Mouse (Mus musculus) intestine, postnatal 0 days (tissue): ENCODE results near the gene Map4k1. TPM values are rescaled to one million over a fixed set of nuclear protein-coding genes. Genes with fewer than 3 reads are reported as not detected.

Experiments used
- ATAC-seq: fragments of 200-750 bp; cut with Nextera tagmentation; 2 replicates; pipeline ENCODE4 v1.8.0; 2017; ENCODE audit warnings: mild to moderate bottlenecking, moderate TSS enrichment, moderate library complexity
- H3K27ac ChIP-seq: fragments of 300-500 bp; sonication (generic); 2 replicates; pipeline ENCODE4 v1.5.1; 2014; ENCODE audit warnings: mild to moderate bottlenecking, low read depth, low read length, moderate library complexity
- H3K27me3 ChIP-seq: fragments of 300-500 bp; sonication (generic); replicated peaks from 2 replicates; pipeline ENCODE4 v1.6.1; 2014; ENCODE audit warnings: low read length, mixed read lengths; ENCODE audit not compliant: control insufficient read depth, insufficient read depth
- H3K36me3 ChIP-seq: fragments of 300-500 bp; sonication (generic); 2 replicates; pipeline ENCODE4 v1.6.1; 2014; ENCODE audit warnings: mild to moderate bottlenecking, moderate library complexity; ENCODE audit not compliant: control insufficient read depth, insufficient read depth
- H3K4me1 ChIP-seq: fragments of 300-500 bp; sonication (generic); replicated peaks from 2 replicates; pipeline ENCODE4 v1.6.1; 2014; ENCODE audit warnings: antibody characterized with exemption, low read length, mixed read lengths; ENCODE audit not compliant: control insufficient read depth, insufficient read depth
- H3K4me2 ChIP-seq: fragments of 300-500 bp; sonication (generic); replicated peaks from 2 replicates; pipeline ENCODE4 v1.6.1; 2014; ENCODE audit warnings: low read depth, mild to moderate bottlenecking, moderate library complexity
- H3K4me3 ChIP-seq: fragments of 300-500 bp; sonication (generic); 2 replicates; pipeline ENCODE4 v1.5.1; 2014; ENCODE audit warnings: low read depth, low read length
- H3K9ac ChIP-seq: fragments of 300-500 bp; sonication (generic); 2 replicates; pipeline ENCODE4 v1.6.1; 2014; ENCODE audit warnings: mild to moderate bottlenecking, low read depth, low read length
- H3K9me3 ChIP-seq: fragments of 300-500 bp; sonication (generic); 2 replicates; pipeline ENCODE4 v1.6.1; 2016; ENCODE audit warnings: mixed run types; ENCODE audit not compliant: control insufficient read depth
- CTCF ChIP-seq: sonication (generic); IDR thresholded peaks from 2 replicates; pipeline ENCODE4 v1.5.1; 2016; ENCODE audit warnings: low read depth, mild to moderate bottlenecking, control low read depth, antibody characterized with exemption, moderate library complexity
- WGBS: fragments of 180-500 bp; shearing (Covaris S2); extraction: QIAGEN DNeasy Blood & Tissue Kit; methylation state at CpG from one replicate; pipeline ENCODE4 v1.1.7; 2014; 5-methylcytosine and 5-hydroxymethylcytosine counted together
- polyA plus RNA-seq: library from polyadenylated mRNA; unstranded; fragments of >200 nt; fragmentation: Nextera tagmentation; extraction: Ambion mirVana; gene quantifications from 2 replicates; pipeline ENCODE4 v1.2.1, GENCODE M21; 2015

Gene Map4k1
- polyA plus RNA-seq, 1 experiment from 2014 or later, result 1.6 TPM

DNA sequence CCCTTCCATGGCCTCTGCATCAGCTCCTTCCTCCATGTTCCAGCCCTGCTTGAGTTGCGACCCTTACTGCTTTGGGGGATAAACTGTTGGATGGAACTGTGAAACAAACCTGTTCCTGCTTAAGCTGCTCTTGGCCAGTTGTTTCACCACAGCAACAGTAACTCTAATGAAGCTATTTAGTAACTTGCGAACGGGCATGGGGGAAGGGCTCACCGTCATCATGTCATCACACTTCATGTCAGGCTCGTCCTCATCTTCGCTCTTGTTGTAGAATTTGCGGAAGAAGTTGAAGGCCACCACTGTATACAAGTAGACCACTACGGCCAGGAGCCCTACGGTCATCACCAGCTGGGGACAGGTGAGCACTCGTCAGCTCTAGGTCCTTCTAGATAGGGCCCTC, 26.3 kb downstream of the Map4k1 start:
- no peak overlapping the region for H3K27ac ChIP-seq
- no peaks in the 10 kb centered on the region for H3K9me3 ChIP-seq
- WGBS, result 95% methylated on average over 10 of the region's 10 CpGs
- H3K4me2 ChIP-seq, result no peak overlapping the region
- H3K4me1 ChIP-seq, result no peaks in the 10 kb centered on the region
- no peak overlapping the region for H3K4me3 ChIP-seq
- H3K9ac ChIP-seq, result no peak overlapping the region
- no peak for TF ChIP-seq CTCF
- H3K36me3 ChIP-seq, result no peaks in the 10 kb centered on the region
- H3K27me3 ChIP-seq, result no peaks in the 10 kb centered on the region
- ATAC-seq, result no peak

DNA sequence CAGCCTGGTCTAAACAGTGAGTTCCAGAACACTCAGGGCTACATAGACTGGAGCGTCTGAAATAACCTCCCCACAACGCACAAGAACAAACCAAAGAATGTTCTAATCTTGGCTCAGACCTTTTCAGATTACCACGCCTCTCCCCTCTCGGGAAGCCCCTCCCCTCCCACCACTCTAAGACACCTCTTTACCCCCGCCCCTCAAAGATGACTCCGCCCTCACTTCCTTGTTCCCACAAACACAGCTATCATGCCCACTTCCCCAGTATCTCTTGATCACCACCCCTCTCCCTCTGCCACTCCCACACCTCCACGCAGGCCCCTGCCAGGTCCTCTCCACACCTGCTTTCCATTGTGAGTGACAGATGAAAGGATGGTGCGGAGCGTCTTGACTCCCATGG, 26.9 kb downstream of the Map4k1 start:
- ATAC-seq, result no peak
- H3K4me3 ChIP-seq, result no peak overlapping the region
- H3K4me2 ChIP-seq, result no peak overlapping the region
- 65% methylated on average over 9 of the region's 9 CpGs for WGBS
- H3K36me3 ChIP-seq, result no peaks in the 10 kb centered on the region
- H3K27ac ChIP-seq, result no peak overlapping the region
- H3K9me3 ChIP-seq, result no peaks in the 10 kb centered on the region
- H3K27me3 ChIP-seq, result no peaks in the 10 kb centered on the region
- TF ChIP-seq CTCF, result no peak
- H3K4me1 ChIP-seq, result no peaks in the 10 kb centered on the region
- H3K9ac ChIP-seq, result no peak overlapping the region

DNA sequence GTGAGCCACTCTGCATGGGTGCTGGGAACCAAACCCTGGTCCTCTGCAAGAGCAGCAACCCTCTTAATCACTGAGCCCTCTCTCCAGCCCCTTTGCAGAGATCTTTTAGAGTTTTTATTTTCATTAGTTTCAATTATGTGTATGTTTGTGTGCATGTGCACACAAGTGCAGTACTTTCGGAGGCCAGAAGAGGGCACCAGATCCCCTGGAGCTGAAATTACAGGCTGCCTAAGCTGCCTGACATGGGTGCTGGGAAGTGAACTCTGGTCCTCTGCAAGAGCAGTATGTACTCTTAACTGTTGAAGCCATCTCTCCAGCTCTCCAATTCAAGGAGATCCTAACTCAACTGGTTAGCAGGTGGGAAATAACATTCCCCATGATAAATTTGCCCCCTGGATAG, 33.1 kb downstream of the Map4k1 start:
- no peaks in the 10 kb centered on the region for H3K4me1 ChIP-seq
- ATAC-seq, result no peak
- peak; percentile 37 for TF ChIP-seq CTCF
- H3K9me3 ChIP-seq, result no peaks in the 10 kb centered on the region
- H3K9ac ChIP-seq, result no peak overlapping the region
- WGBS, result 93% methylated on average over 1 of the region's 1 CpGs
- H3K27ac ChIP-seq, result no peak overlapping the region
- H3K27me3 ChIP-seq, result peaks cover 20% of the 10 kb centered on the region
- H3K36me3 ChIP-seq, result no peaks in the 10 kb centered on the region
- no peak overlapping the region for H3K4me2 ChIP-seq
- no peak overlapping the region for H3K4me3 ChIP-seq

DNA sequence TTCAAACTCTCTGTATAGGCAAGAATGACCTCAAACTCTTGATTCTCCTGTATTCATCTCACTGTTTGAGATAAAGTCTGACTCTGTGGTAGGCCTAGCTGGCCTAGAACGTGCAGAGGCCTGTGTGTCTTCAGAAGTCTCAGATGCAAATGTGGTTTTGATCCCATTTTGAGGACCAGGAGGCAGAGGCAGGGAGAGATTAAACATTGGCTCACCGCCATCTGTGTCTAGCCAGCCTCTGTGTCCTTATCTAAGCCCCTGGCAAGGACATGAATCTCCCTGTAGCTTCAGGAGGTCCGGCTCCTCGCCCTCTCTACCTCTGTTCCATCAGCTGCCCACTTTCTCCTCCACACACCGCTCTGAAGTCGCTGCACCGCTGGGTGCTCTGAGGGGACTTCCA, 34.6 kb downstream of the Map4k1 start:
- Histone ChIP-seq H3K27me3 (peaks cover 30% of the 10 kb centered on the region), H3K4me3 (no peak overlapping the region), H3K4me1 (no peaks in the 10 kb centered on the region), H3K9ac (no peak overlapping the region), H3K9me3 (no peaks in the 10 kb centered on the region), H3K36me3 (no peaks in the 10 kb centered on the region), H3K27ac (no peak overlapping the region), H3K4me2 (no peak overlapping the region)
- TF ChIP-seq CTCF, result no peak
- ATAC-seq, result no peak
- 84% methylated on average over 7 of the region's 7 CpGs for WGBS

DNA sequence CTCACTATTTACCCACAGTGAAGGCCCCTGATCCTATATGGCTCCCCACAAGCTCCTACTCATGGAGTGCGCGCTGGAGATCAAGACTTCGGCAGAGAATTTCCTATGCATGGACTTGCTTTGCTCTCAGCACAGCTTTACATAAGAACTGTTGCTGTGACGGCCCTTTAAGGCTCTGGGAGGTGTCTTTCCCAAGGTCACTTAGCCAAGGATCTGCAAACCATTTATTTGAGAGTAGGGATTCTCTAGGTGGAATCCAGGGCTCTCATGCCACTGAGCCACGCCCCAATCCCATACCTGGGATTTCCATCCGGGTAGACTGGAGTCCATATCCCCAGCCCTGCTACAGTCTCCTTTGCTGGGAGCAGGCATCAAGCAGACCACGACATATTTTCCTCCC, 35.4 kb downstream of the Map4k1 start:
- TF ChIP-seq CTCF, result no peak
- Histone ChIP-seq H3K4me2 (no peak overlapping the region), H3K9ac (no peak overlapping the region), H3K4me1 (no peaks in the 10 kb centered on the region), H3K27ac (no peak overlapping the region), H3K9me3 (no peaks in the 10 kb centered on the region), H3K36me3 (no peaks in the 10 kb centered on the region), H3K4me3 (no peak overlapping the region), H3K27me3 (peaks cover 30% of the 10 kb centered on the region)
- WGBS, result 86% methylated on average over 7 of the region's 7 CpGs
- no peak for ATAC-seq

- Histone ChIP-seq H3K9me3 (no peaks in the 10 kb centered on the region), H3K36me3 (no peaks in the 10 kb centered on the region), H3K9ac (no peak overlapping the region), H3K4me2 (peak overlapping the region; percentile 63), H3K4me3 (peak overlapping the region; percentile 36), H3K27me3 (peaks cover 30% of the 10 kb centered on the region), H3K27ac (no peak overlapping the region), H3K4me1 (no peaks in the 10 kb centered on the region)
- TF ChIP-seq CTCF, result no peak
- WGBS, result 3% methylated on average over 86 of the region's 88 CpGs
- no peak for ATAC-seq
Measured at GRCm38 (mm10) chr7:29019447-29020220, 37.8 kb downstream of the Map4k1 start.
